Mouse (Mus musculus): Measurements from ENCODE around the gene Atp2b1.

DNA sequence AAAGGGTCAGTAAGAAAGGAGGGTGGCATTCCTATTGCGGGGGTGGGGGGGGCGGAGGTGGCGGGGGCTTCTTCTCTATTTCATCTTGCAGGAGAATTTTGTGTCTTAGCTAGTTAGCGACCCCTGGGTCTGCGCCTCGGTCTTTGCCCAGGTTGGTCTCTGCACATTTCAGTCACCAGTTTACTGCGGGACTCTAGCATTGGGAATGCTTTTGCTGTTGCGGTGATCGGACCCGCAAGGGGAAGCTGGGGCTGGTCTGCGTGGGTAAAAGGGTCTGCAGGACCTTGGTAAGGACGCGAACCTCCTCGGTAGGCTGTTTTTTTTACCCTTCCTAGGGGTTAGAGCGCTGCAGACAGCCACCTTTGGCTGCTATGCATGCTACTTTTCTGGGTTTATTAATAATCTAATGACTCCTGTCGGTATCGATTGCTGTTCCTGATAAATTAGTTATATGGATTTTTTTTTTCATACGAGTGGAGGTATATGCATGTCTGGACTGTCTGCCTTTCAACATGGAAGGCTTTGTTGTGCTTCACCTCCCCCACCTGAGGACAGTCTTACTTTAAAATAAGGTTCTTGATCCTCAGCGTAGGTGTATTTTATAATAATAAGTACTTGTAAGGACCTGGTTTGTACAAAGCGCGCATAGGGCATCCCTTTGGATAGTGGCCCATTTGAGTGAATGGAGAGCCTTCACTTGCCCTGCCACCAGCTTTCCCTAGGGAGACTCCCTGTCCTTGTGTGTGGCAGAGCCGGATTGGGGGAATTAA lies 2.0 kb downstream of the Atp2b1 start:
- no peak for TF ChIP-seq CTCF (IDR thresholded peaks at IDR 0.05; ENCODE audit: low read depth, low read length)
- TF ChIP-seq POLR2AphosphoS5 (IDR thresholded peaks at IDR 0.05; ENCODE audit: insufficient replicate concordance, low read depth, low read length), result no peak
- no peak for TF ChIP-seq GATA1 (IDR thresholded peaks at IDR 0.05; ENCODE audit: borderline replicate concordance, low read length)
- TF ChIP-seq TAL1 (conservative IDR thresholded peaks at IDR 0.05; ENCODE audit: low read depth, low read length), result no peak
- no peak for TF ChIP-seq GATA2 (IDR thresholded peaks at IDR 0.05; ENCODE audit: borderline replicate concordance, low read depth, low read length)
